Mouse (Mus musculus) midbrain, embryonic 16.5 days (tissue): ENCODE data around the gene Teddm2. TPM values are rescaled to one million over a fixed set of nuclear protein-coding genes. Genes with fewer than 3 reads are reported as not detected.
A peak's percentile ranks its signal among the peaks of the same experiment; 100 is the strongest.

Experiments used
- ATAC-seq: fragments of 200-750 bp; cut with Nextera tagmentation; 2 replicates; pipeline ENCODE4 v1.8.0; 2017; ENCODE audit warnings: moderate TSS enrichment
- H3K27ac ChIP-seq: fragments of 300-500 bp; sonication (generic); 2 replicates; pipeline ENCODE4 v1.5.1; 2014; ENCODE audit warnings: mild to moderate bottlenecking, low read length, mixed read lengths
- H3K27me3 ChIP-seq: fragments of 300-500 bp; sonication (generic); 2 replicates; pipeline ENCODE4 v1.6.1; 2014; ENCODE audit warnings: low read depth, low read length, mixed read lengths; ENCODE audit not compliant: control insufficient read depth, insufficient read depth
- H3K36me3 ChIP-seq: fragments of 300-500 bp; sonication (generic); 2 replicates; pipeline ENCODE4 v1.6.1; 2014; ENCODE audit warnings: mild to moderate bottlenecking, low read length, moderate library complexity, mixed read lengths; ENCODE audit not compliant: control insufficient read depth, insufficient read depth
- H3K4me1 ChIP-seq: fragments of 300-500 bp; sonication (generic); 2 replicates; pipeline ENCODE4 v1.6.1; 2014; ENCODE audit warnings: mild to moderate bottlenecking, low read length, mixed read lengths; ENCODE audit not compliant: control insufficient read depth, insufficient read depth
- H3K4me2 ChIP-seq: fragments of 300-500 bp; sonication (generic); 2 replicates; pipeline ENCODE4 v1.6.1; 2014; ENCODE audit warnings: mild to moderate bottlenecking, low read length, mixed read lengths
- H3K4me3 ChIP-seq: fragments of 300-500 bp; sonication (generic); 2 replicates; pipeline ENCODE4 v1.5.1; 2014; ENCODE audit warnings: low read depth, mild to moderate bottlenecking, low read length, moderate library complexity, mixed read lengths
- H3K9ac ChIP-seq: fragments of 300-500 bp; sonication (generic); 2 replicates; pipeline ENCODE4 v1.6.1; 2014; ENCODE audit warnings: low read depth, low read length, mixed read lengths
- H3K9me3 ChIP-seq: fragments of 300-500 bp; sonication (generic); replicated peaks from 2 replicates; pipeline ENCODE4 v1.6.1; 2014; ENCODE audit warnings: mild to moderate bottlenecking, low read length, mixed read lengths; ENCODE audit not compliant: control insufficient read depth, poor library complexity, severe bottlenecking
- WGBS: fragments of 180-500 bp; shearing (Covaris S2); extraction: QIAGEN DNeasy Blood & Tissue Kit; methylation state at CpG from one replicate; pipeline ENCODE4 v1.1.7; 2014; 5-methylcytosine and 5-hydroxymethylcytosine counted together
- polyA plus RNA-seq: library from polyadenylated mRNA; unstranded; fragments of >200 nt; fragmentation: Nextera tagmentation; extraction: Ambion mirVana; gene quantifications from 2 replicates; pipeline ENCODE4 v1.2.1, GENCODE M21; 2015

Teddm2 gene
- polyA plus RNA-seq, 1 experiment from 2014 or later: 1.3 TPM

- Histone ChIP-seq H3K27me3 (no peaks in the 10 kb centered on the region), H3K36me3 (peaks cover 7% of the 10 kb centered on the region), H3K9me3 (no peaks in the 10 kb centered on the region), H3K27ac (peak overlapping the region; percentile 99), H3K4me3 (peak overlapping the region; percentile 77), H3K9ac (peak overlapping the region; percentile 95), H3K4me1 (peaks cover 25% of the 10 kb centered on the region), H3K4me2 (peak overlapping the region; percentile 91)
- 9% methylated on average over 22 of the region's 22 CpGs for WGBS
- ATAC-seq: peak; percentile 70
Observed at GRCm38 (mm10) chr1:153898989-153899730, 868 bp downstream of the Teddm2 start.

DNA sequence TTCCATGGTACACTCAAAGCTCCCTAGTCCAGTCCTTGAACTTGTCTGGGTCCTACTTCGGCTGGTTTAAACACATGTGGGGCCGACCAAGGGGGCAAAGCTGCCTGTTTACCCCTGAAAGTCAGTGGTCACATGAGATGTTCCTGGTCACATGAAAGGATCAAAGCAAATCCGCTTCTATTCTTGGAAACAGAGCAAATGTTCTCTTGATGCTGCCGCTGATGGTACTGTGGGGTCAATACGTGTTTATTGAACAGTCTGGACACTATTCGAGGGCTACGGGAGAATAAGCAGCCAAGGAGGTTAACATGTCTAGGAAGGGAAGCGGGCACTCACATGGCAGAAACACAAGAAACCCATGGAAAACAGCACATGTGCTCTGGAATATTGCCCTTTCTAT lies 2.8 kb downstream of the Teddm2 start:
- 81% methylated on average over 8 of the region's 8 CpGs for WGBS
- Histone ChIP-seq H3K9ac (no peak overlapping the region), H3K4me1 (peaks cover 14% of the 10 kb centered on the region), H3K9me3 (no peaks in the 10 kb centered on the region), H3K27me3 (peaks cover 4% of the 10 kb centered on the region; the same call in 1 of the 2 replicates), H3K27ac (no peak overlapping the region), H3K4me3 (no peak overlapping the region), H3K4me2 (no peak overlapping the region), H3K36me3 (no peaks in the 10 kb centered on the region)
- no peak for ATAC-seq

- Histone ChIP-seq H3K9ac (no peak overlapping the region), H3K4me3 (no peak overlapping the region), H3K27ac (no peak overlapping the region), H3K4me1 (peaks cover 2% of the 10 kb centered on the region; the same call in 1 of the 2 replicates), H3K36me3 (no peaks in the 10 kb centered on the region), H3K9me3 (no peaks in the 10 kb centered on the region), H3K4me2 (no peak overlapping the region), H3K27me3 (peaks cover 4% of the 10 kb centered on the region; the same call in 1 of the 2 replicates)
- ATAC-seq: peak; percentile 10; the same call in 1 of the 2 replicates
- WGBS: 36% methylated on average over 5 of the region's 5 CpGs
Observed at GRCm38 (mm10) chr1:153894979-153895378, 5.0 kb downstream of the Teddm2 start.

GRCm38 (mm10) chr1:153894201-153894893 lies 5.7 kb downstream of the Teddm2 start:
- no peaks in the 10 kb centered on the region for H3K9me3 ChIP-seq
- no peak overlapping the region for H3K9ac ChIP-seq
- no peaks in the 10 kb centered on the region for H3K36me3 ChIP-seq
- WGBS: 64% methylated on average over 8 of the region's 8 CpGs
- H3K27ac ChIP-seq: no peak overlapping the region
- no peak for ATAC-seq
- H3K4me1 ChIP-seq: peaks cover 2% of the 10 kb centered on the region; the same call in 1 of the 2 replicates
- H3K4me3 ChIP-seq: no peak overlapping the region
- no peak overlapping the region for H3K4me2 ChIP-seq
- peaks cover 4% of the 10 kb centered on the region; the same call in 1 of the 2 replicates for H3K27me3 ChIP-seq

DNA sequence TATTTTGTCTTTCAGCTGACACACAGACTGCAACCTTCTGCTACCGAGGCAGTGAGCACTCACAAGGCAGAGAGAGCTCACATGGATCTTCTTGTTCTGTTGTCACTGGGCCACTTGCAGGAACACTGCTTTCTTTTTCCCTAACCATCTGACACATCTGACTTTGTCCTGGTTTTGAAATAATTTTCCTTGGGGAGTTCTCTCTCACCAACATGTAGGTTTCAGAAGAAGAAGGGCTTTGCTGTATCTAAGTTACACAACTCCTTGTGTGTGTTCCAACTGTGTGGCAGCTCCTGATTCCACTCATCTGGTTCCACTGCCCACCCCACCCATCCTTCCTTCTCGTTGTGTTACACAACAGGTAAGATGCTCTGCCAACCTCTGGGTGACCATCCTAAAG lies 6.3 kb downstream of the Teddm2 start:
- Histone ChIP-seq H3K27ac (no peak overlapping the region), H3K9me3 (no peaks in the 10 kb centered on the region), H3K27me3 (peaks cover 4% of the 10 kb centered on the region; the same call in 1 of the 2 replicates), H3K9ac (no peak overlapping the region), H3K4me3 (no peak overlapping the region), H3K4me2 (no peak overlapping the region), H3K4me1 (peaks cover 2% of the 10 kb centered on the region; the same call in 1 of the 2 replicates), H3K36me3 (no peaks in the 10 kb centered on the region)
- no peak for ATAC-seq
- WGBS: 79% methylated on average over 2 of the region's 2 CpGs

- Histone ChIP-seq H3K4me2 (no peak within 1 kb of the TSS), H3K9ac (no peak within 1 kb of the TSS), H3K27ac (no peak within 1 kb of the TSS), H3K4me3 (no peak within 1 kb of the TSS), H3K36me3 (no peaks in the 10 kb centered on the region), H3K27me3 (peaks cover 4% of the 10 kb centered on the region; the same call in 1 of the 2 replicates), H3K4me1 (peaks cover 3% of the 10 kb centered on the region; the same call in 1 of the 2 replicates), H3K9me3 (no peaks in the 10 kb centered on the region)
- no peak for ATAC-seq
- 70% methylated on average over 4 of the region's 4 CpGs for WGBS
Observed at GRCm38 (mm10) chr1:153891442-153891841, 8.6 kb downstream of the Teddm2 start, which contains the start of gene Teddm1a. Teddm1a (plus strand) TSS chr1:153891742.

- Histone ChIP-seq H3K9ac (no peak overlapping the region), H3K4me1 (peaks cover 4% of the 10 kb centered on the region; the same call in 1 of the 2 replicates), H3K4me2 (no peak overlapping the region), H3K4me3 (no peak overlapping the region), H3K27me3 (peaks cover 4% of the 10 kb centered on the region; the same call in 1 of the 2 replicates), H3K9me3 (no peaks in the 10 kb centered on the region), H3K36me3 (no peaks in the 10 kb centered on the region), H3K27ac (no peak overlapping the region)
- WGBS: 92% methylated on average over 10 of the region's 10 CpGs
- no peak for ATAC-seq
Observed at GRCm38 (mm10) chr1:153890121-153890520, 9.9 kb downstream of the Teddm2 start.

DNA sequence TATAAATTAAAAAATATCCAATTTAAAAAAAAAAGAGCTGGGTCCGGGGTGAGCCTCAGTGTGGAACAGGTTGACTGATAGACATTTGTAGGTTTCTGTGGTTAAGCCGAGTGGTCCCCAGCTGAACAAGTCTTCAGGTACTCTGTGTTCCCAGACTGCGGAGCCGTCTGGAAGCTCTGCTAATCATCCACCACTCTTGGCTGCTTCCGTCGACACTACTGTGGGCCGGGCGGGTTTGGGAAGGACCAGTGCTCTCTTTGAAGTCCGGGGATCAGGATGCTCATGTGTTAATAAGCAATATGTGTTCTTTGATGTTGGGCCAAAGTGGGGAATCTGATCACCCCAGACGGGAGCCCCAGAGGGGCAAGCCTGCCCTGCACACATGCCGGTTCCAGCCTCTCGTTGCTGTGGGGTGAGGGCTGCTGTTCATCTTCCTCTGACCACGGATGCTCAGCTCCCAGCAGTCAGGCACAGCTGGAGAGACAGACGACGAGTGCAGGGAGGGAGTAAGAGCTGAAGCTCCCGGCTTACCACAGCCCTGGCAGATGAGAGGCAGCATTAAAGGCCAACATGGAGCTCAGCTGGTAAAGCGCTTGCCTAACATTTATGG lies 13.9 kb downstream of the Teddm2 start:
- H3K4me3 ChIP-seq: no peak overlapping the region
- no peaks in the 10 kb centered on the region for H3K9me3 ChIP-seq
- WGBS: 32% methylated on average over 17 of the region's 17 CpGs
- 0 out of 2 replicates have a peak overlapping the region, but pooled peaks have one; percentile 22 for H3K27ac ChIP-seq
- no peaks in the 10 kb centered on the region for H3K27me3 ChIP-seq
- no peak overlapping the region for H3K4me2 ChIP-seq
- no peaks in the 10 kb centered on the region for H3K36me3 ChIP-seq
- H3K4me1 ChIP-seq: peaks cover 3% of the 10 kb centered on the region; the same call in 1 of the 2 replicates
- ATAC-seq: peak; percentile 76
- H3K9ac ChIP-seq: 0 out of 2 replicates have a peak overlapping the region, but pooled peaks have one; percentile 41
